Mouse (Mus musculus) embryo, embryonic 10 days (tissue): ENCODE data around the gene Igsf21.
A peak's percentile ranks its signal among the peaks of the same experiment; 100 is the strongest.

Experiments
- DNase-seq: peaks from one replicate; pipeline ENCODE4 v3.0.0-alpha.2; 2015; ENCODE audit warnings: low spot score

Igsf21 gene

DNA sequence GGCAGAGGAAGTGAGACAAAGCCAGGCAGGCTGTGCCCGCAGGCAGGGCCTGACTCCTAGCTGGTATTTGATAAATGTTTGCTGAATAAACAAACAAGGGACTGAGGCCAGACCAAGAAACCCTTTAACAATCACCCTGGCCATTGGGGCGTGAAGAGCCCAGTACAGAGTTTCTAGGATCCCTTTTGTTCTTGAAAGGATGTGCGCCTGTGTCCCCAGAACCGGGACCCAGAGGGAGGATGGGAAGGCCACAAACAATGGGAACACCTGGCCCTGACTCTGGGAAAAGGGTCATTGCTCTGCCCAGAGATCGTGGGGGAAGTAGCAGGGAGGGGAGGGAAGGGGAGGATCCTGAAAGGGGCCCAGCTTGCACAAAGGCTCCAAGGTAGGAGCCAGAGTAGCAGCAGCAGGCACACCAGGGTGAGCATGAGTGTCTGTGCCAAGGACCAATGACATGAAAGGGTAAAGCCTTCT lies 269.2 kb downstream of the Igsf21 start:
- peak; percentile 62 for DNase-seq
